Mouse (Mus musculus) activated CD4-positive, CD25-positive, alpha-beta regulatory T cell (primary cell): ENCODE measurements around the gene Crisp2. TPM values are rescaled to one million over a fixed set of nuclear protein-coding genes. Genes with fewer than 3 reads are reported as not detected.

Experiments
- polyA plus RNA-seq, 2 experiments: library from polyadenylated mRNA; unstranded; fragments of 100-300 nt; shearing (Covaris generic); gene quantifications; one replicate each; pipeline ENCODE4 v1.2.1; 2017

Gene Crisp2
- not detected for polyA plus RNA-seq

GRCm38 (mm10) chr17:40806953-40807572 is at the start of gene Crisp2:
Crisp2 (minus strand) TSS chr17:40807003.

GRCm38 (mm10) chr17:40810934-40811333 is 4.1 kb upstream of the Crisp2 start, which contains the start of gene Rhag:
Rhag (plus strand) TSS chr17:40811126.

GRCm38 (mm10) chr17:40726820-40727219 is 80.0 kb downstream of the Crisp2 start, which contains the start of gene Esp1:
Esp1 (plus strand) TSS chr17:40727120.

Other genes with a start within 250 kb of the Crisp2 start
- gene Esp6, start 245.5 kb downstream of the Crisp2 start, polyA plus RNA-seq: not detected
- not detected for gene Esp4, start 208.4 kb downstream of the Crisp2 start, polyA plus RNA-seq
- not detected for gene Esp3, start 174.9 kb downstream of the Crisp2 start, polyA plus RNA-seq
- not detected for gene Esp1, start 79.9 kb downstream of the Crisp2 start, polyA plus RNA-seq
- 1 to 10 TPM in 1 of 2 experiments, under 1 TPM in 1; 0.56 to 3.4 TPM for gene Rhag, start 4.1 kb upstream of the Crisp2 start, polyA plus RNA-seq
- under 1 TPM in 1 of 2 experiments, not detected in 1; 0.38 TPM for gene 9130008F23Rik, start 73.6 kb upstream of the Crisp2 start, polyA plus RNA-seq
- not detected for gene Glyatl3, start 107.3 kb upstream of the Crisp2 start, polyA plus RNA-seq
- gene Mut, start 127.7 kb upstream of the Crisp2 start, polyA plus RNA-seq: 10 to 100 TPM; 16.7 to 23.3 TPM
- 10 to 100 TPM; 17.3 to 26.5 TPM for gene Cenpq, start 128.0 kb upstream of the Crisp2 start, polyA plus RNA-seq